Mouse (Mus musculus) ES-E14 (cell line): ENCODE results near the gene Spata1. TPM values are rescaled to one million over a fixed set of nuclear protein-coding genes. Genes with fewer than 3 reads are reported as not detected.

Source experiments
- DNase-seq: peaks from one replicate; pipeline ENCODE4 v3.0.0-alpha.2; 2013; ENCODE audit warnings: low read depth, low spot score
- H3K27ac ChIP-seq: 2 replicates; pipeline ENCODE4 v1.5.1; 2012; ENCODE audit warnings: low read depth, mild to moderate bottlenecking, low read length, moderate library complexity, mixed read lengths; ENCODE audit not compliant: poor library complexity, insufficient read depth, severe bottlenecking
- H3K36me3 ChIP-seq: 2 replicates; pipeline ENCODE4 v1.6.1; 2012; ENCODE audit warnings: mild to moderate bottlenecking, low read length, moderate library complexity, mixed read lengths; ENCODE audit not compliant: control insufficient read depth, poor library complexity, insufficient read depth, severe bottlenecking
- H3K4me1 ChIP-seq, 2 experiments: fragments of 150-350 bp in 1 of 2; sonication (generic) in 1 of 2; 2 replicates each; pipeline ENCODE4 v1.6.1; 2012; ENCODE audit warnings: low read length in 2 of 2, mild to moderate bottlenecking in 1 of 2, mixed read lengths in 1 of 2; ENCODE audit not compliant: control insufficient read depth in 2 of 2, insufficient read depth in 2 of 2, poor library complexity in 1 of 2
- H3K4me3 ChIP-seq, 2 experiments: fragments of 150-350 bp in 1 of 2; sonication (generic) in 1 of 2; 2 replicates each; pipeline ENCODE4 v1.5.1; 2012; ENCODE audit warnings: low read length in 2 of 2, low read depth in 1 of 2, mild to moderate bottlenecking in 1 of 2, mixed read lengths in 1 of 2; ENCODE audit not compliant: insufficient read depth in 1 of 2, poor library complexity in 1 of 2, severe bottlenecking in 1 of 2
- H3K9ac ChIP-seq: 2 replicates; pipeline ENCODE4 v1.6.1; 2012; ENCODE audit warnings: low read depth, mild to moderate bottlenecking, low read length, mixed read lengths; ENCODE audit not compliant: poor library complexity, insufficient read depth, severe bottlenecking
- H3K9me3 ChIP-seq: fragments of 150-350 bp; sonication (generic); 2 replicates; pipeline ENCODE4 v1.6.1; 2012; ENCODE audit warnings: low read depth, mild to moderate bottlenecking, low read length; ENCODE audit not compliant: control insufficient read depth, insufficient read depth
- CHD2 ChIP-seq: IDR thresholded peaks from 2 replicates; pipeline ENCODE4 v1.6.1; 2014; ENCODE audit warnings: mild to moderate bottlenecking, low read depth, low read length, inconsistent platforms
- HCFC1 ChIP-seq: IDR thresholded peaks from 2 replicates; pipeline ENCODE4 v1.6.1; 2012; ENCODE audit warnings: low read length, inconsistent platforms, borderline replicate concordance; ENCODE audit not compliant: insufficient read depth
- MAFK ChIP-seq: IDR thresholded peaks from 2 replicates; pipeline ENCODE4 v1.6.1; 2014; ENCODE audit warnings: mild to moderate bottlenecking, low read depth, low read length, inconsistent platforms; ENCODE audit not compliant: insufficient read depth
- ZC3H11A ChIP-seq: IDR thresholded peaks from 2 replicates; pipeline ENCODE4 v1.6.1; 2012; ENCODE audit warnings: low read depth, mild to moderate bottlenecking, inconsistent platforms, low read length, borderline replicate concordance
- ZNF384 ChIP-seq: IDR thresholded peaks from 2 replicates; pipeline ENCODE4 v1.6.1; 2012; ENCODE audit warnings: low read depth, low read length, inconsistent platforms
- in situ Hi-C, 2 experiments: fragments of 600-800 bp; cut with MboI; formaldehyde crosslinking; loops; one replicate each; pipeline ENCODE4 v1.15.1; 2025; ENCODE audit warnings: low sequenced_read_pairs in 2 of 2, inconsistent platforms in 1 of 2; ENCODE audit not compliant: unreplicated experiment in 2 of 2
- total RNA-seq: library from RNA; depleted of rRNA; stranded (reverse); fragments of 300-350 nt; gene quantifications from 2 replicates; pipeline ENCODE4 v1.2.3, GENCODE M21; 2012

Spata1 gene
- total RNA-seq, 1 experiment = 3.1 TPM

- Histone ChIP-seq H3K4me1 (no peaks in the 10 kb centered on the region), H3K27ac (no peak overlapping the region), H3K4me3 (no peak overlapping the region), H3K36me3 (peaks cover 15% of the 10 kb centered on the region), H3K9ac (no peak overlapping the region), H3K9me3 (no peaks in the 10 kb centered on the region)
- no peak for TF ChIP-seq MAFK
- no peak for TF ChIP-seq ZNF384
- no peak for TF ChIP-seq CHD2
- no peak for TF ChIP-seq ZC3H11A
- no peak for TF ChIP-seq HCFC1
- in situ Hi-C loops = no loop called here
- DNase-seq = no peak
These were observed 59.1 kb downstream of the Spata1 start for GRCm38 (mm10) chr3:146440422-146440821.

DNA sequence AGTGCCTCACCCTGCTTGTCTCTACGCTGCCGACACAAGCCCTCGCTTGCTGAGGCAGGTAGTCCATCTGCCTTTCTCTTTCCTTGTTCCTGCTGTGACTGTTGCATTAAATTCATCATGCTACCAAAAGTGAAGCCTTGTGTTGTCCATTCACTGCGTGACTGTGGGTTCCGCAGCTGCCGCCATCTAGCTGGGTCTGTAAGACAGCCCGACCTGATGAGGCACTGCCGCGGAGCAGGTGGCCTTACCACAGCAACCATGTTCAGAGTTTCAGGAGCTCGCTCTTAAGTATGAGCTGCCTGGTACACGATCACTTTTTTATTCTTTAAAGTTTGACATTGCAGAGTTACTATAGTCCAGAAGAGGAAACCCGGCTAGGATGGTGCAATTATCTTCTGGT is 59.5 kb downstream of the Spata1 start:
- no peak for DNase-seq
- TF ChIP-seq CHD2 = no peak
- TF ChIP-seq HCFC1 = no peak
- TF ChIP-seq ZC3H11A = no peak
- no peak for TF ChIP-seq MAFK
- TF ChIP-seq ZNF384 = no peak
- H3K27ac ChIP-seq = no peak overlapping the region
- in situ Hi-C loops = no loop called here
- no peak overlapping the region for H3K9ac ChIP-seq
- H3K4me3 ChIP-seq = no peak overlapping the region
- no peaks in the 10 kb centered on the region for H3K9me3 ChIP-seq
- no peaks in the 10 kb centered on the region for H3K4me1 ChIP-seq
- peaks cover 15% of the 10 kb centered on the region for H3K36me3 ChIP-seq

DNA sequence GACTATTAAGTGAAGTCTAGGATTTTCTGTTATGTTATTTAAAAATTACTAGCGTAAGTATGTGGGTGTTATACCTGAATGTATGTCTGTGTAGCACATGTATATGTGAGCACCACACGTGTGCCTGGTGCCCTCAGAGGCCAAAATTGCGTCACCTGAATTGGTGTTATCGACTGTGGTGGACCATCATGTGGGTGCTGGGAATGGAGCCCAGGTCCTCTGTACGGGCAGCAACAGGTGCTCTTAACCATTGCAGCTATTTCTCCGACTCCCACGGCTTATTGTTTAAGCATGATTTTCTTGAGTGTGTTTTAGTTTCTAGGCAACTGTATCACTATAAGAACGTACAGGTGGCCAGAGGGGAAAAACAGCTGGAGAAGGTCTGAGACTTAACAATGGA is 63.4 kb downstream of the Spata1 start:
- peaks cover 0 to 9% of the 10 kb centered on the region in 2 experiments; a peak in 2 of 4 replicates for H3K4me1 ChIP-seq
- peaks cover 37% of the 10 kb centered on the region for H3K36me3 ChIP-seq
- no peak for TF ChIP-seq CHD2
- TF ChIP-seq ZNF384 = no peak
- TF ChIP-seq MAFK = no peak
- TF ChIP-seq HCFC1 = no peak
- no peak for TF ChIP-seq ZC3H11A
- no peak overlapping the region for H3K4me3 ChIP-seq
- DNase-seq = no peak
- in situ Hi-C loops = no loop called here
- no peaks in the 10 kb centered on the region for H3K9me3 ChIP-seq
- H3K9ac ChIP-seq = no peak overlapping the region
- H3K27ac ChIP-seq = no peak overlapping the region

DNA sequence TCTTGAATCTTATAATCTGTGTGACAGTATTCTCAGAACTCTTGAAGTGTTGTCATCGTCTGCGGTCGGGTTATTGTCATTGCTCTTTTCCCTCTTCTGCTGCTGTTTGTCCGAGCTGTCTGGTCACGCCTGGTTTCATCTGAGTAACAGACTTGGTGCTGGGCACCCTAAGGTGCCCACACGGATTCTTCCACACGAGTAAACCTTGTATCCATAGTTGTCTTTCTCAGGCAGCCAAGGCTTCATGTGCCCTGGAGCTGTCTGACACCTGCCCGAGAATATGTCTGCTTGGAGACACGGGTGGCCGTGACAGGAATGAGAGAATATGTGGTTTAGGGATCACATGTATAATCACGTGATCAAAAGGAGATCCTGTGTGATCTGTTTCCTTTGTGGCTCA is 64.0 kb downstream of the Spata1 start:
- no peak for TF ChIP-seq ZNF384
- TF ChIP-seq HCFC1 = no peak
- no peak for TF ChIP-seq ZC3H11A
- H3K9ac ChIP-seq = no peak overlapping the region
- H3K36me3 ChIP-seq = peaks cover 40% of the 10 kb centered on the region
- no peak for DNase-seq
- in situ Hi-C loops = no loop called here
- H3K4me3 ChIP-seq = no peak overlapping the region
- H3K27ac ChIP-seq = no peak overlapping the region
- H3K9me3 ChIP-seq = no peaks in the 10 kb centered on the region
- peaks cover 0 to 9% of the 10 kb centered on the region in 2 experiments; a peak in 2 of 4 replicates for H3K4me1 ChIP-seq

DNA sequence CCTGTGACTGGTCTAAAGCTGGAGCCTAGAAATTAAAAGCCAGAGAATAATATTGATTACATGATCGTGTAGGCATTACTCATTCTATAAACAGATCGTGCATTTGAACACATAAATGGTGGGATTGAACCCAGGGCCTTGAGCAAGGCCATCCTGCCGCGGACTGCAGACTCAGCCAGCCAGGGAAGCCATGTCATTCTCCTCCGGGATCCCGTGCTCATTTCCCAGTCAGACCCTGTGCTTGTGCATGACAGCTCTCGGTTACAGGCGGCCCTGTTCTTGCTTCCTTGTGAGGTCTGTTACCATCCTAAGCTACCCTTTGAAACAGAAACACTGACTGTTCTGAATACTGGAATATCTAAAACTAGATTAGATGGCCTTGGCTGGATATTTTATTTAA is 64.9 kb downstream of the Spata1 start:
- Histone ChIP-seq H3K36me3 (peaks cover 40% of the 10 kb centered on the region), H3K9ac (no peak overlapping the region), H3K27ac (no peak overlapping the region), H3K4me1 (peaks cover 0 to 9% of the 10 kb centered on the region in 2 experiments; a peak in 2 of 4 replicates), H3K9me3 (no peaks in the 10 kb centered on the region), H3K4me3 (no peak overlapping the region)
- in situ Hi-C loops = no loop called here
- no peak for TF ChIP-seq HCFC1
- no peak for TF ChIP-seq ZNF384
- no peak for TF ChIP-seq CHD2
- TF ChIP-seq MAFK = no peak
- TF ChIP-seq ZC3H11A = no peak
- DNase-seq = no peak
